Mouse (Mus musculus): Measurements from ENCODE around the gene Trim67. TPM values are rescaled to one million over a fixed set of nuclear protein-coding genes. Genes with fewer than 3 reads are reported as not detected.

The Trim67 gene
- total and polyA plus RNA-seq, 3 experiments: 0.08 TPM; not detected in 2

DNA sequence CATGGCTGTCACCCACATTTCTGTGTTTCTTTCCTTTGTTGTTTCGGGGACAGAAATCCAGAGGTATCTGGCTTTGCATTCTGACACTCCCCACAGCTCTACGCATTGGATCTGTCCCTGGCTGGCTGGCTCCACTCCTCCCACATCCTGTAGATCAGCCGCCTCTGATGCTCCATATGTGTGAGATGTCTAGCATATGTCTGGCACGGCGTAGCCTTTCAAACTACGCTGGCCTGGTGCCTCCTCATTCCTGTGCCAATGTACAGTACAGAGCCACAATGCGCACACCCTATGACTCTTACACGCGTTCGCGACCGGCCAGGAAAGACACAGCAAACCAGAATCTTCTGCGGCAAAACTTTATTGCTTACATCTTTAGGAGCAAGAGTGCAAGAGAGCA, 8.3 kb upstream of the Trim67 start:
- Histone ChIP-seq H3K9me3 (replicated peaks; ENCODE audit: low read length) (no peaks in the 10 kb centered on the region), H3K27me3 (replicated peaks) (peaks cover 47% of the 10 kb centered on the region), H3K4me1 (ENCODE audit: control insufficient read depth in 1 of 2, insufficient read depth in 2 of 2) (peaks cover 0 to 5% of the 10 kb centered on the region in 2 experiments; a peak in 3 of 4 replicates), H3K36me3 (replicated peaks in 1 of 2; ENCODE audit: control insufficient read depth in 1 of 2, insufficient read depth in 1 of 2, low read length in 1 of 2) (no peaks in the 10 kb centered on the region), H3K27ac (ENCODE audit: insufficient read depth, low read depth) (no peak overlapping the region), H3K4me3 (replicated peaks in 1 of 3; ENCODE audit: low read depth in 2 of 3, low read length in 2 of 3, poor library complexity in 1 of 3) (no peak overlapping the region), H3K4me2 (ENCODE audit: insufficient read depth, low read depth, poor library complexity, severe bottlenecking) (no peak overlapping the region), H3K9ac (ENCODE audit: insufficient read depth, low read depth) (no peak overlapping the region), H3K79me2 (replicated peaks; ENCODE audit: control insufficient read depth, extremely low read depth, insufficient read depth, poor library complexity, severe bottlenecking) (no peaks in the 10 kb centered on the region)
- DNase-seq (ENCODE audit: extremely low read depth): no peak
- dilution Hi-C loops (cut with MboI; ENCODE audit: extremely low pct_ligation_motif_present, extremely low pct_unique_long_range_greater_than_20kb, low sequenced_read_pairs): no loop called here
- in situ Hi-C loops (cut with MboI; ENCODE audit: low pct_ligation_motif_present, low pct_unique_long_range_greater_than_20kb, low sequenced_read_pairs): no loop called here
- TF ChIP-seq CTCF (conservative IDR thresholded peaks at IDR 0.05 in 1 of 2, IDR thresholded peaks at IDR 0.05 in 1 of 2; ENCODE audit: low read depth in 2 of 2, low read length in 2 of 2): no peak
- TF ChIP-seq RAD21 (IDR thresholded peaks at IDR 0.05; ENCODE audit: low read depth, low read length): no peak
- TF ChIP-seq USF1 (IDR thresholded peaks at IDR 0.05; ENCODE audit: low read depth, low read length): no peak
- no peak for TF ChIP-seq ZNF384 (IDR thresholded peaks at IDR 0.05; ENCODE audit: low read depth, low read length)
- TF ChIP-seq MAX (IDR thresholded peaks at IDR 0.05; ENCODE audit: low read length): no peak
- no peak for TF ChIP-seq ZKSCAN1 (IDR thresholded peaks at IDR 0.05; ENCODE audit: borderline replicate concordance, low read depth, low read length)
- TF ChIP-seq E2F4 (IDR thresholded peaks at IDR 0.05; ENCODE audit: insufficient replicate concordance, low read depth, low read length): no peak
- TF ChIP-seq CHD2 (IDR thresholded peaks at IDR 0.05; ENCODE audit: low read length): no peak
- no peak for TF ChIP-seq EP300 (IDR thresholded peaks at IDR 0.05; ENCODE audit: low read length)
- no peak for TF ChIP-seq KAT2A (IDR thresholded peaks at IDR 0.05; ENCODE audit: insufficient replicate concordance, low read length)
- no peak for TF ChIP-seq POLR2AphosphoS2 (IDR thresholded peaks at IDR 0.05; ENCODE audit: low read depth, low read length)
- no peak for TF ChIP-seq SMC3 (IDR thresholded peaks at IDR 0.05; ENCODE audit: low read depth, low read length)
- no peak for TF ChIP-seq IRF4 (IDR thresholded peaks at IDR 0.05; ENCODE audit: low read depth, low read length)
- TF ChIP-seq BHLHE40 (IDR thresholded peaks at IDR 0.05; ENCODE audit: low read depth, low read length): no peak
- no peak for TF ChIP-seq NRF1 (IDR thresholded peaks at IDR 0.05; ENCODE audit: low read depth, low read length)
- TF ChIP-seq NELFE (IDR thresholded peaks at IDR 0.05; ENCODE audit: low read depth, low read length): no peak
- no peak for TF ChIP-seq MEF2A (IDR thresholded peaks at IDR 0.05; ENCODE audit: borderline replicate concordance, low read depth, low read length)
- TF ChIP-seq UBTF (IDR thresholded peaks at IDR 0.05; ENCODE audit: low read depth, low read length): no peak
- TF ChIP-seq HCFC1 (IDR thresholded peaks at IDR 0.05; ENCODE audit: low read depth, low read length): no peak

- no peak overlapping the region for H3K4me3 ChIP-seq (replicated peaks in 1 of 3; ENCODE audit: low read depth in 2 of 3, low read length in 2 of 3, poor library complexity in 1 of 3)
- dilution Hi-C loops (cut with MboI; ENCODE audit: extremely low pct_ligation_motif_present, extremely low pct_unique_long_range_greater_than_20kb, low sequenced_read_pairs): no loop called here
- no peaks in the 10 kb centered on the region for H3K36me3 ChIP-seq (replicated peaks in 1 of 2; ENCODE audit: control insufficient read depth in 1 of 2, insufficient read depth in 1 of 2, low read length in 1 of 2)
- H3K27me3 ChIP-seq (replicated peaks): peaks cover 56% of the 10 kb centered on the region
- H3K4me1 ChIP-seq (ENCODE audit: control insufficient read depth in 1 of 2, insufficient read depth in 2 of 2): peaks cover 7 to 20% of the 10 kb centered on the region in 2 experiments
- no peaks in the 10 kb centered on the region for H3K79me2 ChIP-seq (replicated peaks; ENCODE audit: control insufficient read depth, extremely low read depth, insufficient read depth, poor library complexity, severe bottlenecking)
- H3K9me3 ChIP-seq (replicated peaks; ENCODE audit: low read length): peaks cover 17% of the 10 kb centered on the region
- DNase-seq (ENCODE audit: extremely low read depth): no peak
- no peak overlapping the region for H3K27ac ChIP-seq (ENCODE audit: insufficient read depth, low read depth)
- TF ChIP-seq GABPA (IDR thresholded peaks at IDR 0.05; ENCODE audit: insufficient replicate concordance, low read depth, low read length): no peak
- TF ChIP-seq IRF4 (IDR thresholded peaks at IDR 0.05; ENCODE audit: low read depth, low read length): no peak
- TF ChIP-seq SMC3 (IDR thresholded peaks at IDR 0.05; ENCODE audit: low read depth, low read length): no peak
- TF ChIP-seq TBP (conservative IDR thresholded peaks at IDR 0.05; ENCODE audit: low read depth, low read length): no peak
- in situ Hi-C loops (cut with MboI; ENCODE audit: low pct_ligation_motif_present, low pct_unique_long_range_greater_than_20kb, low sequenced_read_pairs): no loop called here
- H3K4me2 ChIP-seq (ENCODE audit: insufficient read depth, low read depth, poor library complexity, severe bottlenecking): no peak overlapping the region
- H3K9ac ChIP-seq (ENCODE audit: insufficient read depth, low read depth): no peak overlapping the region
Measured at GRCm38 (mm10) chr8:124790676-124791075, 2.2 kb upstream of the Trim67 start.
